Mouse (Mus musculus): ENCODE results near the gene Itga4.

DNA sequence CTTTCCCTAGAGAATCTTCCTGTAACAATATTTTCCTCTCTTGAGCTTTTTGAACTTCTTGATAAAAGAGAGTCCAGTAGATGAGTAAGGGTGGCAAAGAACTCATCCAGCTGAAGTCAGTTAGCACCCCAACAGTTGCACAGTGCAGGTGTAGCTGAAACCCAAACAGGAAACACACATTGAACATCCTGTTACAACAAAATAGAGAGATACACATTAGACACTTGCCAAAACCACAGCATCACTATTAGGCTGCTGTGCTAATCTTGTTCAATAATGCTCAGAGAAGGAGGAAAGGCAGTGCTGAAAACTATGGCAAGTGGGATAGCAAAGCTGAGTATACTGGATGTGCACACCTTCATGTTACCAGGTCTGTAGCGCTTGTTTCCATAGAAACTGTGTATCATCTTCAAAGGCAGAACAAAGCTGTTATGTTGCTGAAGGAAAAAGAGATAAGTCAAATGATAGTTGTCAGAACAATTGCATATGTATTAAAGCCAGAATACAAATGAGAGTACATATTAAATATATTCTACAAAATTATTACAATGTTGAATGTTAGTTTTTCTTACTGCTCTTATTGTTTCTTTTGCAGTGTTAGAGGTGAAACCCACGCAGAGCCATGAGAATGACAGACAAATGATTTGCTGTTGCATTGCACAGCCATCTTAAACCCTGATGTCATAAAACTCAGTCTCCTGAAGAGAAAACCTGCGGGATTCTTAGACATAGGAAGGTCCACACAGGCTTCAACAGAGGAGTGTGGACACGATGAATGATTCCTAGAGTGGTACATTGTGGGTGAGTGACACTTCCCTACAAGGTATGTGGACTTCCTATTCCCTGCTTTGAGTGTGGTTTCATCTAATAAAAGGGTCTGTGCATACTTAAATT is 23.9 kb upstream of the Itga4 start:
- TF ChIP-seq CTCF (IDR thresholded peaks at IDR 0.05; ENCODE audit: control insufficient read depth, insufficient read depth, insufficient replicate concordance, low read depth, low read length): no peak
- no peak for TF ChIP-seq POLR2A (IDR thresholded peaks at IDR 0.05; ENCODE audit: control insufficient read depth, low read depth, low read length)
